Mouse (Mus musculus): ENCODE measurements around the gene Slc35c1. TPM values are rescaled to one million over a fixed set of nuclear protein-coding genes. Genes with fewer than 3 reads are reported as not detected.

Gene Slc35c1
- polyA plus RNA-seq, 1 experiment from 2014 or later, result 19.6 TPM

DNA sequence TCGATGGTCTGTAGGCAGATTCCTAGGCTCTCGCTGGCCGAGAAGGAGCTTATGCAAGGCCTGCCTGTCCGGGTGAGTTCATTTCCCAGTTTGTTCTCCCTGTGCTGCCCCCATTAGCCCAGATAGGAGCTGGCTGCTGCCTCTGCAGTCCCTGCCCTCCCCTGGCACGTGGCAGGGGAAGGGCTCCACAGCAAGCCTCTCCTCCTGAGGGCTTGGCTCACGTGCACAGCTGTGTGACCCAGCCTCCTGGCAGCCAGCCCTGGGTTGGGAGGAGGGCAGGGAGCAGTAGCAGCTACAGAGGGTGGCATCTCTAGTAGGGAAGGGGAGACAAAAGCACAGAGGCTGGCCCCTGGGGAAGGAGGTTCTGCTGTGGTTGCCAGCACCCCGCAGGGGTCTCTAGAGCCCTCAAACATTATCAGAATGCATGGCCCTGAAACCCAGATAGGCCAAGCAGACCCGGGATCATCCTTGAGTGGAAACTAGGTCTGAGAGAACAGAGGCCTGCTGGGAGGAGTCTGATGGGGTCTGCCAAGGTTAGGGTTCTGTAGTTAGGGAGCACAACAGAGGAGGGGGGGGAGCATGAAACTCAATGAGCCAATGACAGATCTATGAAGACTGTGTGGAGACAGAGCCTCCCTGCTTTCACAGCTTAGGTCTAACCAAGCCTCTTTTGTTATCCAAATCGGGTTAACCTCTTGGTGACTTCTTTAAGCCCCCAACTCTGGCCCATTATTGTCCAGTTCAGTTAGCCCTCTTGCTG lies 36.5 kb downstream of the Slc35c1 start:
- 55% methylated on average over 9 of the region's 9 CpGs for WGBS
- H3K36me3 ChIP-seq (ENCODE audit: control insufficient read depth, insufficient read depth, low read length), result peaks cover 25% of the 10 kb centered on the region
- peaks cover 54% of the 10 kb centered on the region for H3K4me1 ChIP-seq (replicated peaks; ENCODE audit: control insufficient read depth, insufficient read depth, low read length)
- no peaks in the 10 kb centered on the region for H3K9me3 ChIP-seq (ENCODE audit: control insufficient read depth, low read length)
- peak; percentile 78 for ATAC-seq (ENCODE audit: low read depth)
- H3K4me3 ChIP-seq (ENCODE audit: low read length), result no peak overlapping the region
- no peak overlapping the region for H3K4me2 ChIP-seq (ENCODE audit: low read depth, low read length)
- H3K9ac ChIP-seq (ENCODE audit: low read length), result peak overlapping the region; percentile 8
- peak overlapping the region; percentile 86 for H3K27ac ChIP-seq (ENCODE audit: low read length)
- H3K27me3 ChIP-seq (ENCODE audit: control insufficient read depth, insufficient read depth, low read depth, low read length), result no peaks in the 10 kb centered on the region

DNA sequence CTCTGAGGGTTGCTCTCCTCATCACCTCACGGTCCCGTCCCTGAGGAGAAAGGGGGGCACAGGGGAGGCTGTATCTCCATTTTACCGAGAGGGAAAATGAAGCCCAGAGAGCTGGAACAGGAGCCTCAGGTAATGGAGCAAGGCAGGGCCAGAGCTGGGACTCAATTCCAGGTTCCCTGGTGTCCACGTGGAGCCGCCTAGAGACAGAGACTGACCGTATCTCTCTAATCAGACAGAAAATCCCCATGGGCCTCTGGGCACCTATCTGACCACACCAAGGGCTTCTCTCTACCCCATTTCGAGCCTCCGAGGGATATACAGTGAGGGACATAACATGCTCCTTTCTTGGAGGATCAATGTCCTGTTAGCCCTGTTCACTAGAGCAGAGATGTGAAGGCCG lies 37.2 kb downstream of the Slc35c1 start:
- peak overlapping the region; percentile 86 for H3K27ac ChIP-seq (ENCODE audit: low read length)
- no peak for ATAC-seq (ENCODE audit: low read depth)
- no peak overlapping the region for H3K9ac ChIP-seq (ENCODE audit: low read length)
- no peak overlapping the region for H3K4me3 ChIP-seq (ENCODE audit: low read length)
- WGBS, result 92% methylated on average over 9 of the region's 9 CpGs
- H3K4me2 ChIP-seq (ENCODE audit: low read depth, low read length), result no peak overlapping the region
- peaks cover 31% of the 10 kb centered on the region for H3K36me3 ChIP-seq (ENCODE audit: control insufficient read depth, insufficient read depth, low read length)
- H3K4me1 ChIP-seq (replicated peaks; ENCODE audit: control insufficient read depth, insufficient read depth, low read length), result peaks cover 47% of the 10 kb centered on the region
- no peaks in the 10 kb centered on the region for H3K27me3 ChIP-seq (ENCODE audit: control insufficient read depth, insufficient read depth, low read depth, low read length)
- H3K9me3 ChIP-seq (ENCODE audit: control insufficient read depth, low read length), result no peaks in the 10 kb centered on the region

DNA sequence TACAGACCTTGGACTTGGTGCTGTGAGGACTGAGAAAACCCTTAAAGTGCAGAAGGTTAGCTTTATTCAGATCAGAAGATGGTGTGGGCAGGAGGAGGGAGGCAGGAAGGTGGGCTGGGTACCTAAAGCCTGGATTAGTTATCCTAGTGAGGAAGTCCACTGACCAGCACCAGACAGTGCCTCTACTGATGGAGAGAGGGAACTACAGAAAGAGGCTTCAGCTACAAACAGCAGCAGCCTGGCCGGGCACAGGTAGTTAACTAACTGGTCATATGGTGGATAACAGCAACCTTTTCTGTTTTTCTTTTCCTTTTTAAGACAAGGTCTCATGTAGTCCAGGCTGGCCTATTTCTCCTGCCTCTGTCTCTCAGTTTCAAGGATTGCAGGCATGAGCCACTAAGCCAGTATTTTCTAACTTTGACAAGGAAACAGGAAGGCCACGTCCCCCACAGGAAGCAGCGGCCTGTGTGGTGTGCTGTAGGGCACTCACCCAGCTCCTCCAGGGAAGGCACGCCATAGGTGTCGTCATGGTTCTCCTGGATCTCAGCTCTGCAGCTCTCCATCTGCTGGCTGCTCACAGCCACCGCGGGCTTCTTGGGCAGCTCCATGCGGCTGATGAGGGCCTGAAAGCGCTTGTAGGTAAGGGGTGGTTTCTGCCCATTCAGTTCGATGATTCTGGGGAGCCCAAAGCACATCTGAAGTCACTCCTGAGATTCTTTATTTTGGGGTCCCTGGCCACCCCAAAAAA lies 37.8 kb downstream of the Slc35c1 start:
- peaks cover 43% of the 10 kb centered on the region for H3K4me1 ChIP-seq (replicated peaks; ENCODE audit: control insufficient read depth, insufficient read depth, low read length)
- ATAC-seq (ENCODE audit: low read depth), result no peak
- H3K27me3 ChIP-seq (ENCODE audit: control insufficient read depth, insufficient read depth, low read depth, low read length), result no peaks in the 10 kb centered on the region
- H3K4me3 ChIP-seq (ENCODE audit: low read length), result no peak overlapping the region
- no peak overlapping the region for H3K4me2 ChIP-seq (ENCODE audit: low read depth, low read length)
- H3K9me3 ChIP-seq (ENCODE audit: control insufficient read depth, low read length), result no peaks in the 10 kb centered on the region
- 61% methylated on average over 10 of the region's 10 CpGs for WGBS
- no peak overlapping the region for H3K9ac ChIP-seq (ENCODE audit: low read length)
- peaks cover 31% of the 10 kb centered on the region for H3K36me3 ChIP-seq (ENCODE audit: control insufficient read depth, insufficient read depth, low read length)
- no peak overlapping the region for H3K27ac ChIP-seq (ENCODE audit: low read length)

DNA sequence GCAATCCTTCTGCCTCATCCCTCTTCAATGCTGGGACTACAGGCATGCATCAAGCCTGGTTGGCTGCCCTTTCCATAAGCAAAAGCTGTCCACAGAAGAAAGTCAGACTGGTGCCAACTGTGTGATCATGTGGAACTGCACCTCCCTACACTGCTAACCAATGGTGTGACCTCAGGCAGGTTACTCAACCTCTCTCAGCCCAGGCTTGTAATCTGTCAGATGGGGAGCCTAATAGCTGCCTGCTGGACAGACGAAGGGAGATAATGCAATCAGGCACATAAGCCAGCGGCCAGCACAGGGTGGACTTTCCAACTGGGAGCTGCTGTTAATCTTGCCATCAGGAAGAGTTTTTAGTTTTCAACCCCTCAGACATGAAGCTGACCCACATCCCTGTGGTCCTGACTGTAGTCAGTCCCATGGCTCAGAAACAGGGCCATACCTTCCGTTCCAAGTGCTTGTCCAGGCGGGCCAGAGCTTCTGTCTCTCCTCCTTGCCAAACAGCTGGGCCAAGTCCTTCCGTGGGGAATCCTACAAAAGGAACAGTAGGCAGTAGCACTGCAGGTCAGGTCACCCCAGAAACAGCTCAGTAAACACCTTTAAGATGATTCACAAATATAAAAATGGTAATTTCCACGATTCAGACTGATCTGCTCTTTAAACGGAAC lies 38.5 kb downstream of the Slc35c1 start:
- H3K9me3 ChIP-seq (ENCODE audit: control insufficient read depth, low read length), result no peaks in the 10 kb centered on the region
- H3K4me1 ChIP-seq (replicated peaks; ENCODE audit: control insufficient read depth, insufficient read depth, low read length), result peaks cover 36% of the 10 kb centered on the region
- H3K36me3 ChIP-seq (ENCODE audit: control insufficient read depth, insufficient read depth, low read length), result peaks cover 34% of the 10 kb centered on the region
- no peak overlapping the region for H3K4me3 ChIP-seq (ENCODE audit: low read length)
- H3K27me3 ChIP-seq (ENCODE audit: control insufficient read depth, insufficient read depth, low read depth, low read length), result no peaks in the 10 kb centered on the region
- H3K9ac ChIP-seq (ENCODE audit: low read length), result no peak overlapping the region
- 89% methylated on average over 7 of the region's 7 CpGs for WGBS
- ATAC-seq (ENCODE audit: low read depth), result no peak
- H3K4me2 ChIP-seq (ENCODE audit: low read depth, low read length), result no peak overlapping the region
- H3K27ac ChIP-seq (ENCODE audit: low read length), result no peak overlapping the region

DNA sequence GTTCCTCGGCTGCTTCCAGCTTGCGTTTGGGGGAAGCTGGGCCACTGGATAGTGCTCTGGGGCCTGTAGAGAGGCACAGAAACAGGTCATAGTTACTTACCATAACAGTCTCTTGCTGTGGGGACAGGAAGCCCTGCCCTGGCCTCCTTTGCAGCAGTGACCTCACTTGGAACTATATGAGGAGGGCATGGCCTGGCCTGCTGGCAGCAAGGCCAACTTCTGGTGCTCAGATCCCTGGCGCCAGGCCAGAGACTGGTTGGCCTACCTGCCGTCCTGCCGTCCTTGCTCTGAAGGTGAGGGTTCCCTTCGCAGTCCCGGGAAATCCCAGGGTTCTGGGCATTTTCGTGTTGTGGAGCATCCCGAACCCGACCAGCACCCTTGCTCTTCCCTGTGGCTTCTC lies 48.6 kb downstream of the Slc35c1 start:
- Histone ChIP-seq H3K4me2 (ENCODE audit: low read depth, low read length) (no peak overlapping the region), H3K36me3 (ENCODE audit: control insufficient read depth, insufficient read depth, low read length) (peaks cover 68% of the 10 kb centered on the region), H3K27ac (ENCODE audit: low read length) (no peak overlapping the region), H3K9ac (ENCODE audit: low read length) (no peak overlapping the region), H3K4me3 (ENCODE audit: low read length) (no peak overlapping the region), H3K9me3 (ENCODE audit: control insufficient read depth, low read length) (no peaks in the 10 kb centered on the region), H3K27me3 (ENCODE audit: control insufficient read depth, insufficient read depth, low read depth, low read length) (no peaks in the 10 kb centered on the region), H3K4me1 (replicated peaks; ENCODE audit: control insufficient read depth, insufficient read depth, low read length) (no peaks in the 10 kb centered on the region)
- 86% methylated on average over 10 of the region's 10 CpGs for WGBS
- ATAC-seq (ENCODE audit: low read depth), result no peak

DNA sequence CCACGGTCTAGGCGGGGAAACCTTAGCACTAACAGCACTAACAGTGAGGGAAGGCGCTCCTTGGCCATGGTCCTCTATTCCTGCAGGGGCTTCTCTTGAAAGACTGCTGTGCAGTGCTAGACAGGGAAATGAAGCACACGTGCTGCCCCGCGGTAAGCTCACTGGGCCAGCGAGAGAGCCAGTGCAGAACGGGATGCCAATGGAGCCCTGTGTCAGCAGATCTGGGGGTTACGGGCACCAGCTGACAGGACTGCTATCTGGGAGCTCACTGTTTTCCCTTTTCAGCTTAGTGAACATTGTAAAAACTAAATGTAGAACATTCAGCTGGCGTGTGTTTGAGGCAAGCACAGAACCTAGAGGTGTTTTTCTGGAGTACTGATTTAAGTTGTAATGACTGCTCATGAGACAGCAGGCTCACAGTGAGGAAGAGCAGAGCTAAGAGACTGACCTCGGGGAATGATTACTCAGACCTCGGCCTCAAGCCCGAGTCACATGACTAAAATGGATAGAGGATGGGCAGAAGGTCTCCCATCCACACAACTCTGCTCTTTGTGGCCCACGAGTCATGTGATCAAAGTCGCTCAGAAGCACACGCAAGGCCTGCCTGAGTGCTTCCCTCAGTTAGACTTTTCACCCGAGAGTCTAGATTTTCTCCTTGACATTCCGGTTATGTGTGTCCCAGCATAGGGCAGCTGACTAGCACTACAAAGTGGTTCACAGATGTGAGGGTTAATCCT lies 51.9 kb downstream of the Slc35c1 start:
- 85% methylated on average over 18 of the region's 18 CpGs for WGBS
- no peak for ATAC-seq (ENCODE audit: low read depth)
- no peak overlapping the region for H3K4me3 ChIP-seq (ENCODE audit: low read length)
- H3K27ac ChIP-seq (ENCODE audit: low read length), result no peak overlapping the region
- no peak overlapping the region for H3K9ac ChIP-seq (ENCODE audit: low read length)
- H3K27me3 ChIP-seq (ENCODE audit: control insufficient read depth, insufficient read depth, low read depth, low read length), result no peaks in the 10 kb centered on the region
- no peaks in the 10 kb centered on the region for H3K4me1 ChIP-seq (replicated peaks; ENCODE audit: control insufficient read depth, insufficient read depth, low read length)
- H3K9me3 ChIP-seq (ENCODE audit: control insufficient read depth, low read length), result no peaks in the 10 kb centered on the region
- H3K4me2 ChIP-seq (ENCODE audit: low read depth, low read length), result no peak overlapping the region
- H3K36me3 ChIP-seq (ENCODE audit: control insufficient read depth, insufficient read depth, low read length), result peaks cover 60% of the 10 kb centered on the region

DNA sequence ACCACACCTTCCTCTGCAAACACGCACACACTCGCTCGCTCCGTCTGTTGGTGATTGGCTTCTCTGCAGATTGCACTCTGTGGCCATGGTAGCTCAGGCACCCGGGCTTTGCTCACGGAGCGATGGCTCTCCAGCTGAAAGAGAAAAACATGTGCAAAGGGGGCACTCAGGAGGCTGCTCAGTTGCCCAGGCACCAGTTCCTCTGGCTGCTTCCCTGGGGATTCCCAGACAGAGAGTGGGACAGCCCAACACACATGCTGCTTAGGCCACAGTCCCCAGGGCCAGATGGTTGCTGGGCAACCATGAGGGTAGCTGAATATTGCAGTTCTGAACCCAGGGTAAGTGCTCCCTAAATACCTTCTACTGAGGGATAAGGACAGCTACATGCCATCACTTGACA lies 54.7 kb downstream of the Slc35c1 start:
- peaks cover 36% of the 10 kb centered on the region for H3K36me3 ChIP-seq (ENCODE audit: control insufficient read depth, insufficient read depth, low read length)

DNA sequence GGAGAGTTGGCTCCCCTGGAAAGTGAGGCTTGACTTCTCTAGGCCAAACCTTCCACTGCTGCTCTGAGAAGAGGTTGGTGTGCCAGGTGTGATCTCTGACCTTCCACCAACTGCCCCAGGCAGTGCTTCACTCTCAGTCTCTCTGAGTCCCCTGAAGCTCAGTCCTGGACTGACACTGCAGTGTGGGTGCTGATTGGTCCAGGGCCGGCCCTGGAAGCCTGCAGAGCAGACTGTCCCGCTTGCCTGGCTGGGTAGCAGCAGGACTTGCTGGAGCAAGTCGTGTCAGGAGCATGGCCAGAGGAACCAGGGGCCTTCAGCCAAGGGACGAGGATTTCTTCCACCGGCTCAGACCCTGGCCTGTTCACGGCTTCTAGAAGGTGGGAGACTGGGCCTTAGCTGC lies 55.6 kb downstream of the Slc35c1 start:
- Histone ChIP-seq H3K4me1 (replicated peaks; ENCODE audit: control insufficient read depth, insufficient read depth, low read length) (peaks cover 5% of the 10 kb centered on the region), H3K9ac (ENCODE audit: low read length) (no peak overlapping the region), H3K4me3 (ENCODE audit: low read length) (no peak overlapping the region), H3K27ac (ENCODE audit: low read length) (no peak overlapping the region), H3K4me2 (ENCODE audit: low read depth, low read length) (no peak overlapping the region), H3K27me3 (ENCODE audit: control insufficient read depth, insufficient read depth, low read depth, low read length) (peaks cover 7% of the 10 kb centered on the region), H3K36me3 (ENCODE audit: control insufficient read depth, insufficient read depth, low read length) (peaks cover 26% of the 10 kb centered on the region), H3K9me3 (ENCODE audit: control insufficient read depth, low read length) (no peaks in the 10 kb centered on the region)
- WGBS, result 84% methylated on average over 6 of the region's 6 CpGs
- no peak for ATAC-seq (ENCODE audit: low read depth)

More for the DNA sequence above, 54.7 kb downstream of the Slc35c1 start:
- WGBS, result 78% methylated on average over 7 of the region's 7 CpGs
- no peak overlapping the region for H3K4me2 ChIP-seq (ENCODE audit: low read depth, low read length)
- H3K4me3 ChIP-seq (ENCODE audit: low read length), result no peak overlapping the region
- H3K9me3 ChIP-seq (ENCODE audit: control insufficient read depth, low read length), result no peaks in the 10 kb centered on the region
- no peak overlapping the region for H3K9ac ChIP-seq (ENCODE audit: low read length)
- H3K27ac ChIP-seq (ENCODE audit: low read length), result no peak overlapping the region
- ATAC-seq (ENCODE audit: low read depth), result no peak
- H3K27me3 ChIP-seq (ENCODE audit: control insufficient read depth, insufficient read depth, low read depth, low read length), result peaks cover 2% of the 10 kb centered on the region
- H3K4me1 ChIP-seq (replicated peaks; ENCODE audit: control insufficient read depth, insufficient read depth, low read length), result peaks cover 4% of the 10 kb centered on the region
